Mouse (Mus musculus) G1E (cell line): ENCODE data around the gene Grip1. TPM values are rescaled to one million over a fixed set of nuclear protein-coding genes. Genes with fewer than 3 reads are reported as not detected.

ENCODE experiments used
- ATAC-seq: 2 replicates; pipeline ENCODE4 v1.8.0; 2016; ENCODE audit warnings: mild to moderate bottlenecking; ENCODE audit not compliant: insufficient number of reproducible peaks, poor library complexity, low FRiP score, severe bottlenecking; ENCODE audit errors: extremely low read depth
- DNase-seq: peaks from one replicate; pipeline ENCODE4 v3.0.0; 2012; ENCODE audit warnings: low spot score
- H3K27me3 ChIP-seq: 2 replicates; pipeline ENCODE4 v1.6.1; 2012; ENCODE audit warnings: mild to moderate bottlenecking, low read length, inconsistent platforms; ENCODE audit not compliant: insufficient read depth
- H3K36me3 ChIP-seq: replicated peaks from 2 replicates; pipeline ENCODE3; 2012; ENCODE audit warnings: mild to moderate bottlenecking, inconsistent platforms
- H3K4me1 ChIP-seq: 2 replicates; pipeline ENCODE4 v1.6.1; 2012; ENCODE audit warnings: low read depth, low read length, inconsistent platforms, mixed read lengths; ENCODE audit not compliant: insufficient read depth
- H3K4me3 ChIP-seq: 2 replicates; pipeline ENCODE4 v1.5.1; 2012; ENCODE audit warnings: low read depth, mild to moderate bottlenecking, inconsistent platforms, low read length, moderate library complexity, mixed read lengths
- H3K9me3 ChIP-seq: replicated peaks from 2 replicates; pipeline ENCODE4 v1.6.1; 2012; ENCODE audit warnings: inconsistent platforms
- CTCF ChIP-seq: IDR thresholded peaks from 2 replicates; pipeline ENCODE4 v1.5.1; 2012; ENCODE audit warnings: low read depth, low read length, inconsistent platforms, mixed read lengths
- GATA1 ChIP-seq: IDR thresholded peaks from 2 replicates; pipeline ENCODE4 v1.6.1; 2012; ENCODE audit warnings: borderline replicate concordance, low read length, inconsistent platforms, mixed read lengths
- GATA2 ChIP-seq: IDR thresholded peaks from 2 replicates; pipeline ENCODE4 v1.6.1; 2012; ENCODE audit warnings: low read depth, low read length, inconsistent platforms, borderline replicate concordance
- POLR2AphosphoS5 ChIP-seq: IDR thresholded peaks from 2 replicates; pipeline ENCODE4 v1.6.1; 2012; ENCODE audit warnings: low read depth, low read length, inconsistent platforms; ENCODE audit not compliant: insufficient replicate concordance
- TAL1 ChIP-seq: conservative IDR thresholded peaks from 2 replicates; pipeline ENCODE4 v1.6.1; 2012; ENCODE audit warnings: low read depth, low read length, inconsistent platforms, mixed read lengths
- polyA plus RNA-seq: library from polyadenylated mRNA; stranded (reverse); fragments of >175 nt; gene quantifications from 2 replicates; pipeline ENCODE4 v1.2.3, GENCODE M21; 2012
- total RNA-seq, 2 experiments: library from RNA; stranded (forward) in 1 of 2; stranded (reverse) in 1 of 2; fragments of 200-1000 nt in 1 of 2; fragments of >200 nt in 1 of 2; fragmentation: Nextera tagmentation in 1 of 2; gene quantifications; 2 replicates each; pipeline ENCODE4 v1.2.3; 2014 to 2017

Grip1 gene
- total and polyA plus RNA-seq, 3 experiments, result 0.11 TPM; not detected in 2

DNA sequence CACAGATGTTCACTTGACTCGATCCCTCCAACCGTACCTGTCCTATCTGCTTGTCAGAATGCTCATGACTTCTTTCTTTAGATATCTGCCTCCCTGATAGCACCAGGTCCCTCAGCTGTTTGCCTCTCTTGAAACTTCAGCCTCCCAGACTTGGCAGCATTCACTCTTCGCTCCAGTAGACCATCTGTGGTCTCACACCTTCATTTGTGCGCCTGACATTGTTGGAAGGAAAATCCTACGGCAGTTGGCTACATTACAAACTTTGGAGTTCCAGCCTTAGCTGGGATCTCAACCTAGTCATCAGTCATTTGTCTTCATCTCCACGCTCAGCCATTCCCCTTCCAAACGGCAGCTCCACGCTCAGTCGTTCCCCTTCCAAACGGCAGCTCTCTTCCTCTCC lies 253.4 kb downstream of the Grip1 start:
- Histone ChIP-seq H3K4me1 (no peaks in the 10 kb centered on the region), H3K27me3 (no peaks in the 10 kb centered on the region), H3K9me3 (peaks cover 36% of the 10 kb centered on the region), H3K36me3 (no peaks in the 10 kb centered on the region), H3K4me3 (no peak overlapping the region)
- TF ChIP-seq TAL1 (no peak), CTCF (no peak), GATA2 (no peak), POLR2AphosphoS5 (no peak)
- ATAC-seq (no peak), DNase-seq (no peak)

DNA sequence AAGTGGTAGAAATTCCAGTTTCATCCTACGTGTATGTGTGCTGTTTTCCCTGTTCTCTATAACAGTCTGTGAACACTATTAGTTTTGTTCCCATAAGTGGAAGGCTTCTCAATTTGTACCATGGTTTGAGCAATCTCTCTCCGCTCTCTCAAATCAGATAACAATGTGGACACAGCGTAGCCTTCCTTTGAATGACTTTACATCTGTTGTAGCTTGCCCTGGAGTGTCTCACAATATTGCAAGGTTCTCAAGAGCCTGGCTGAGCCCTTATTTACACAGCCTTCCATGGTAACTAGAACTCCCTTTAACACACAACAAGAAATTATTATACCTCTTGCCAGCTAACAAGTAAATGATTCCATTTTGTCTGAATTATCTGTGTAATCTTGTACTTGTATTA lies 268.3 kb downstream of the Grip1 start:
- no peaks in the 10 kb centered on the region for H3K27me3 ChIP-seq
- H3K36me3 ChIP-seq, result no peaks in the 10 kb centered on the region
- TF ChIP-seq CTCF (no peak), TAL1 (no peak), GATA2 (no peak), POLR2AphosphoS5 (no peak), GATA1 (no peak)
- no peaks in the 10 kb centered on the region for H3K4me1 ChIP-seq
- DNase-seq (no peak), ATAC-seq (no peak)
- no peak overlapping the region for H3K4me3 ChIP-seq
- peaks cover 54% of the 10 kb centered on the region for H3K9me3 ChIP-seq

- no peaks in the 10 kb centered on the region for H3K36me3 ChIP-seq
- H3K9me3 ChIP-seq, result peaks cover 57% of the 10 kb centered on the region
- no peak for DNase-seq
- TF ChIP-seq GATA1 (no peak), TAL1 (no peak), CTCF (no peak), GATA2 (no peak), POLR2AphosphoS5 (no peak)
- no peaks in the 10 kb centered on the region for H3K4me1 ChIP-seq
- H3K4me3 ChIP-seq, result no peak overlapping the region
- no peaks in the 10 kb centered on the region for H3K27me3 ChIP-seq
- ATAC-seq, result no peak
Observed at GRCm38 (mm10) chr10:119722471-119722870, 268.8 kb downstream of the Grip1 start.

DNA sequence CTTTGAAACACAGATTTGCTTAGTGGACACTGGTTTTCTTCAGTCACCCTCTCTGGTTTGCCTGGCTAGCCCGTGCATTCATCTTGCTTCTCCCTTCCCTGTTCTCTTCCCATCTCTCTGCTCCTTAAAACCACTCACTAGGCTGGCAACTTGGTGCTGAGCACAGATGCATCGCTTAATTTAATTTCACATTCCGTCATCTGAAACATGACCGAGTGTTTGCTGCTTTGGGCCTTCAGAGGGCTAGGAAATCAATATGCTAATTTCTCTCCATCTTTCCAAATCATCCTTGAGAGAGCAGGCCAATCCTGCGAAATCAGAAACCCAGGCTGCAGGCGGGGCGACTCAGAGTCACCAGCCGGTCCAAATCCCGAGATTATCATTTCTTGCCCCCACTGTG lies 270.0 kb downstream of the Grip1 start:
- DNase-seq, result no peak
- ATAC-seq, result no peak
- TF ChIP-seq GATA1 (no peak), GATA2 (no peak), POLR2AphosphoS5 (no peak), TAL1 (no peak), CTCF (no peak)
- H3K27me3 ChIP-seq, result no peaks in the 10 kb centered on the region
- H3K4me1 ChIP-seq, result no peaks in the 10 kb centered on the region
- no peak overlapping the region for H3K4me3 ChIP-seq
- no peaks in the 10 kb centered on the region for H3K36me3 ChIP-seq
- H3K9me3 ChIP-seq, result peaks cover 58% of the 10 kb centered on the region

GRCm38 (mm10) chr10:119725363-119725762 lies 271.7 kb downstream of the Grip1 start:
- ATAC-seq (no peak), DNase-seq (no peak)
- H3K4me3 ChIP-seq, result no peak overlapping the region
- no peaks in the 10 kb centered on the region for H3K4me1 ChIP-seq
- peaks cover 57% of the 10 kb centered on the region for H3K9me3 ChIP-seq
- no peak for TF ChIP-seq GATA1
- TF ChIP-seq CTCF, result no peak
- TF ChIP-seq GATA2, result no peak
- no peaks in the 10 kb centered on the region for H3K27me3 ChIP-seq
- H3K36me3 ChIP-seq, result no peaks in the 10 kb centered on the region

- TF ChIP-seq TAL1, result no peak
- TF ChIP-seq GATA1, result no peak
- no peak for TF ChIP-seq GATA2
- TF ChIP-seq POLR2AphosphoS5, result no peak
- no peak for TF ChIP-seq CTCF
- Histone ChIP-seq H3K4me1 (no peaks in the 10 kb centered on the region), H3K4me3 (no peak overlapping the region), H3K27me3 (no peaks in the 10 kb centered on the region), H3K36me3 (no peaks in the 10 kb centered on the region), H3K9me3 (peaks cover 57% of the 10 kb centered on the region)
- no peak for DNase-seq
- no peak for ATAC-seq
Observed at GRCm38 (mm10) chr10:119725966-119726365, 272.3 kb downstream of the Grip1 start.

GRCm38 (mm10) chr10:119726921-119727320 lies 273.3 kb downstream of the Grip1 start:
- DNase-seq (no peak), ATAC-seq (no peak)
- Histone ChIP-seq H3K4me3 (no peak overlapping the region), H3K27me3 (no peaks in the 10 kb centered on the region), H3K4me1 (no peaks in the 10 kb centered on the region), H3K36me3 (no peaks in the 10 kb centered on the region), H3K9me3 (peaks cover 55% of the 10 kb centered on the region)
- no peak for TF ChIP-seq GATA1
- no peak for TF ChIP-seq CTCF
- no peak for TF ChIP-seq GATA2
- no peak for TF ChIP-seq POLR2AphosphoS5
- no peak for TF ChIP-seq TAL1
